Mouse (Mus musculus): ENCODE data around the gene Slc38a4.

- TF ChIP-seq CTCF (IDR thresholded peaks at IDR 0.05) (no peak), EP300 (IDR thresholded peaks at IDR 0.05) (no peak)
Measured at GRCm38 (mm10) chr15:97067340-97068136, 11.8 kb upstream of the Slc38a4 start.
